Mouse (Mus musculus): ENCODE measurements around the gene Wfdc6a.

Gene Wfdc6a

DNA sequence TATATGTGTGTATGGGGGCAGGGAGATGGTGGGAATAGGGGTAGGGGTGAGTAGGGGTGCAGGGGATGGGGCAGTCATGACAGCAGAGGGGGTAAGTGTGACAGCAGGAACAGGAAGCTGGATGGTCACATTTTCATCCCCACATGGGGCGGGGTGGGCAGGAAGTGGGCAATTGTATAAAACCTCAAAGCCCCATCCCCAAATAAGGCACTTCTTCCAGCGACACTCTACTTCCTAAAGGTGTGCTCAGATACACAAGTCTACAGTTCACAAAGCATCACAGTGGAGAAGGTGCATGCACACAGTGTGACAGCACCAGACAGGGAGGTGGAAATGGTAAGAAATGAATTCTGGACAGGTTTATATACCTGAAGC lies 34.4 kb downstream of the Wfdc6a start:
- DNase-seq (ENCODE audit: low read depth, low spot score) = peak; percentile 32

- no peak for DNase-seq (ENCODE audit: low read depth, low spot score)
These were observed 35.0 kb downstream of the Wfdc6a start for GRCm38 (mm10) chr2:164549963-164550894.

DNA sequence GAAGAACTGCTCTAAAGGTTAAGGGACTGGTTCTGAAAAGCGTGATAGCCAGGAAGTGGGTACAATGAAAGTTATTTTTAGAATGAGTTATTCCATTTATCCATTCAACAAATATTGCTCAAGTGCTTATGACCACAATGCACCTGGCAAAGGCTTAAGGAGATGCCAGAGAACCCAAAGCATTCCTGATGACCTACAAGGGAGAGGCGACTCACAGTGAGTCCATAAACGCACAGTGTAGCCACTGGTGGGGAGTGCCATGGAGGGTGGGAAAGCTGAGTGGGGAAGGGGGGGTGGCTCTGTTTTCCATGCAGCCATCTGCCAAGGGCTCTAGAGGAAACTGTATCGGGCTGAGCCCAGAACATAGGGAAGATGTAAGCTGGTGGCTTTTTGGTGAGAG lies 35.9 kb downstream of the Wfdc6a start:
- DNase-seq (ENCODE audit: low read depth, low spot score) = no peak

DNA sequence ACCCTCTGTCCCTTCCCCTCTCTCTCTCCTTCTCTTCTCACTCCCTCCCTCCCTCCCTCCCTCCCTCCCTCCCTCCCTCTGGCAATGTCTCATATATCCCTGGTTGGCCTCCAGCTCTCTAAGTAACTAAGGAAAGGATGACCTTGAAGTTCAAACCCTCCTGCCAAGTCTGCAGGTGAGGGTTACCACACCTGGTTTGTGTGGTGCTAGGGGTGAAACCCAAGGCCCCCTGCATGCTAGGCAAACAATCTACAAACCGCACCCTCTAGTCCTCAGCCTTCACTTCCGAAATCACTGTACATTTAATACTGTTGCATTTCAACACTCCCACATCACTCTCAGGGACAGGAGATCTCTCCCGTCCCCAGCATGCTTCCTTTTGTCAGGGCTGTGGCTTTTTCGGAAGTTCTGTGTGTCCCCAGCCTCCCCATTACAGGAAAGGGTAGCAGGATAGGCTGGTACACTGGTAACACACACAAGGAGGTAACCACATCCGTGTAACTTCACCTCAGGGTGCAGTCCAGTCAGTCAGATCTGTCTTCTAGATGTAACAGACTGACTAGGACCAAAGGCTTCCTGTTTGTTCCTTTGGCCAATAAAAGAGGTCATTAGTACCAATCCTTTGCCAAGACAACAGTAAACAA lies 40.7 kb downstream of the Wfdc6a start:
- peak; percentile 64 for DNase-seq (ENCODE audit: low read depth, low spot score)

DNA sequence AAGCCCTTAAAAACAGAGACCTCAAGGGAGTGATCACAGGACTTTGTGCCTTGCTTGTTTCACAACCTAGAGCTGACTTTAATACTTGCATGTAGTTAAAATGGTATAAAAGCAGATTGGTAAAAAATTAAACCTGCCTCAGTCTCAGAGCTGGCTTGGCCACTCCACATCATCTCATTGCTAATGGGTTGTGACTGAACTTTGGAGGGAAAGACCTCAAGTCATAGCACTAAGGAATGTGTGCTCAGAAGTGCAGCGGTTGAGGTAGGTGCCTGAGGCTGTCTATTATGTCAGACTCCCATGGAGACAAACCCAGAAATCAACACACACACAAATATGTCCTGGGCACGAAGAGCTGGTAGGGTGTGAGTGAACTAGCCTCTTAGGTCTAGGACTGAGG lies 41.5 kb downstream of the Wfdc6a start:
- DNase-seq (ENCODE audit: low read depth, low spot score) = no peak

DNA sequence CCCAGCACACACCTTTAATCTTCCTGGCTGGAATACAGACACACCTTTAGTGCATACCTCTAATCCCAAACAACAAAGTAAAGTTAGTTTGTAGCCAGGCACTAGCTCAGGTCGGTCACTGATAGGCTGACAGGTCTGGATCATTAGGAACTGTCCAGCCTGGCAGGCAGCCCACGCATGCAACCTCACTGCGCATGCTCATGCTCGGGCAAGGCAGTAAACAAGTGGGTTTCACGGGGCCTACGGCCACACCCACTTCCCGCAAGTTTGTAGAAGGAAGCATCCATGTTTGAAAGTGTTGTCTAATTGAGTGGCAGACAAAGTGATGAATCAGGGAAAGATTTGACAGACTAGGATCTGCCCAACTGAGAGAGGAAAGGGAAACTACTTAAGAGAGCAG lies 42.6 kb downstream of the Wfdc6a start:
- no peak for DNase-seq (ENCODE audit: low read depth, low spot score)

DNA sequence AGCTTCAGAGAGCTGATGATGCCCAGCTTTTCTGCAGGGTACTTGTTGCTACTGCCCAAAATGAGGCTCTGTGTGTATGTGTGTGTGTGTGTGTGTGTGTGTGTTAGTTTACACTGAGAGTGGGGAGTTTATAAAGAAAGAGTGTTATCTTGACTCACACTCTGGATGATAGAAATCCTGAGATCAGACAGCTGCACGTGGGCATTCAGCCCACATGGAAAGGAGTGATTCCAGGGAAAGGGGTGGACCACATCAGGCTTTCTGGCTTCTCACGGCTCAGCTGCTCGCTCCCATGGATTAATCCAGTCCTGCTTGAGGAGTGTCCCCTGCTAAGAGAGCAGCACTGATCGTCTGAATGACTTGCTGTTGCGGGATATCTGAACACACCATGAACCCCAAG lies 43.1 kb downstream of the Wfdc6a start:
- no peak for DNase-seq (ENCODE audit: low read depth, low spot score)

- DNase-seq (ENCODE audit: low read depth, low spot score) = no peak
These were observed 44.4 kb downstream of the Wfdc6a start for GRCm38 (mm10) chr2:164540652-164541427.

DNA sequence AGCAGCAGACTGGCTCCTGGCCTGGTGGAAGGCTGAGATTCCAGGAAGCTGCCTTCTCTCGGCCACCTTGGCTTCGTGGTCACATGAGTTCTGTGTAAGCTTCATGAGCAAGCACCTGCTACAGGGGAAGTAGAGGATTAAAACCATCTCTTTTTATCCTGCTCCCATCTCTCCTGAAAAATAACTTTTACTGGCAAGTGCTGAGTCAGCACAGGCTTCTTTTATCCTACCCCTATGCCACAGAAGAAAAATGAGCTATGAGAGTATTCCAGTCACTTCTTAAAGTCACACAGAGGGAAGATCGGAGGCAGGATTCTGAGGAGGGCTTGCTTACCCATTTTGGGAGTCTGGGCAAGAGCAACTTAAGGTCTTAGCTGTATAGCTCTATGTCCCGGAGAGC lies 48.2 kb downstream of the Wfdc6a start:
- DNase-seq (ENCODE audit: low read depth, low spot score) = no peak

GRCm38 (mm10) chr2:164534315-164534714 lies 50.9 kb downstream of the Wfdc6a start:
- DNase-seq (ENCODE audit: low read depth, low spot score) = peak; percentile 61

DNA sequence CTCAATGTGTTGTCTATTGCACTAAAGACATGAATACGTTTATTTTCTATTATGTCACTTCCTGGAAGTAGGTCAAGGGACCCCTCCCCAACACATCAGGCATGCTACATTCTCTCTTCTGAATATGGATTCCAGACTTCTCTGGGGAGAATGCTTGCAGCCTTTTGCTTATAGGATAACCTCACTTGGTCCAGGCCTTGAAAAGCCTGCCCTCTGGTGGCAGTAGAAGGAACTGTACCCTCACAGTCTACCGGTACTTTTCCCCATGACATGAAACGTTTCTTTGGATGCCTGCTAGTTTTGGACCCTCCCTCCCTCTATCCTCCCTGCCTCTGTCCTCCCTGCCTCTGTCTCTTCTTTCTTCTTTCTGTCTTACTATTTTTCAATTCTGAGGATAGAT lies 54.1 kb downstream of the Wfdc6a start:
- peak; percentile 86 for DNase-seq (ENCODE audit: low read depth, low spot score)
